Mouse (Mus musculus) c-Kit-positive CD71-positive TER-119-positive erythroid progenitor cells, embryonic 14.5 days (primary cell): Measurements from ENCODE around the gene Med20.
"Not testable (repeated sequence)": the region's sequence is repeated elsewhere in the genome, so short reads cannot be mapped to it uniquely, and the experiment has no call there.

ENCODE experiments used
- DNase-seq: peaks from one replicate; pipeline ENCODE4 v3.0.0-alpha.2; 2013; ENCODE audit warnings: low spot score

Med20 gene

DNA sequence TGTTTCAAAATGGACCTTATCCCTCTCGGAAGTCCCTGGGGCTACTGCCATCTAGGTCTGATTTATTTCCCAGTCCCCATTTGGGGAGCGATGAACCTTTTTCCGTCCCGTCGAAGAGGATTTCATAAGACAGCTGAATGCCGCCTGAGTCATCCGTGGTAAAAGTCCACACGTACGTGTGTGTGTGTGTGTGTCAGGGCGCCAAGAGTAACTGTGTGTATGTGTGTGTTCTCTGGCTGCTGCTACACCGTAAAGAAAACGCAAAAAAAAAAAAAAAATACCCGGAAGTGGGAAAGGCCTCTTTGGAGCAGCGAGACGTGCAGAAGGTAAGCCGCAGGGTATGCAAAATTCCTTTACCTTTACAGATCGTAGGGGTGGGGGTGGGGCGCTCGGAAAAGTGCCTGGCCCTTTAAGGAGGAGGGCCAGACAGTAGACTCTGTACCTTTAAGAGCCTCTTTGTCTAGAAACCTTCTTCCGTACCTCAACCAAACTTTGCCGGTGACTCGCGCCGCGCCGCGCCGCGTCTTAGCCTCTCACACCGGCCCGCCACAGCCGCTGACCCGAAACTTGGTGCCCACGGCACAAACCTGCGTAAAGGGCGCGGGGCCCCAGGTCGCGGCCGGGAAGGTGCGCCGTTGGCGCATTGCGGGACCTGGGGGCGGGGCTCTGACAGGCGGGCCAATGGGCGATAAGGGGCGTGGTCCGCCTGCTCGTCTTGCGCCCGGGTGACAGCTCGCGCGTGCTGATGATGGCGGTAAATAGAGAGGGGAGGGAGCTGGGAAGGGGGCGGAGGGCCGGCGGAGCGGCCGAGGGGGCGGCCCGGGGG, 17.7 kb downstream of the Med20 start:
- peak; percentile 91 for DNase-seq

DNA sequence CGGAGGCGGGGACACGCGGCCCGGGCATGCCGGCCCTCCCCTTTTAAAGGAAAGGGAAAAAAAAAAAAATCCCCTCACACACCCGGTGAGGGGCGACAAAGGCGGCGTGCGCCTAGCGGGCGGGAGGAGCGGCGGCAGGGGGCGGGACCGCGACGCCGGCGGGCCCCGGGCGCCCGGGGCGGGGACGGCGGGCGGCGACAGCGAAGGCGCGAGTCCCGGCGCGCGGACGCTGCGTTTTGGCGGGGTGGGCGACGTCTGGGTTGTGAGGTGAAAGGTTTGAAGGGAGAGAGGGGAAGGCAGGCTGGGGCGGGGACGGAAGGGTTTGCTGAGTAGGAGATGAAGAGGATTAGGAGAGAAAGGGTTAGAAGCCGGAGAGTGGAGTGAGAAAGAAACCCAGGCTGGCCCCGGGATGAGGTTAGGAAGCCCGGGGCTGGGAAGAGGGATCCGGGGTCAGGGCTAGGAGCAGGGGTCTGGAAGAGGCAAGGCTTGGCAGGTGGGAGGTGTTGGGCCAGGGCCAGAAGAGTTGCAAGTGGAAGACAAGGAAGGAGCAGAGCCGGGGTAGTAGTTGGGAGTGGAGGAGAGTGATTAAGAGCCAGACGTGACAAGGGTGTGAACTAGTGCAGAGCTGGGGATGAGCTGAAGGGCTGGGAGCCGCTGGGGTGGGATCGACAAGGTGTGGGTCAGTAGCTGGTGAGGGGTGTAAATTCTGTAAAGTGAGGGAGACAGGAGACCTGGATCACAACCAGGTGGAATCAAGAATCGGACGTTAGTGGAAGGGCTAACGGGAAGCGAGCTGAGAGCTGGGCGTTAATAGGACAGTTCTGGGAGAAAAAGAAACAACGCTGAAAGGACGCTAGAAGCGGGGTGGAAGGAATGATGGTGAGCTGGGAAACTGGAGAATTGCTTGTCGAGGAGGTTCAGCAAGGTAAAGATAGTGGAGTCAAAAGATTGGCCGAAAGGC, 18.6 kb downstream of the Med20 start:
- no peak for DNase-seq

GRCm38 (mm10) chr17:47630678-47631065, 19.3 kb downstream of the Med20 start, which contains the start of gene Usp49:
Gene Usp49 (plus strand): TSS chr17:47630690.
- DNase-seq, result no peak

DNA sequence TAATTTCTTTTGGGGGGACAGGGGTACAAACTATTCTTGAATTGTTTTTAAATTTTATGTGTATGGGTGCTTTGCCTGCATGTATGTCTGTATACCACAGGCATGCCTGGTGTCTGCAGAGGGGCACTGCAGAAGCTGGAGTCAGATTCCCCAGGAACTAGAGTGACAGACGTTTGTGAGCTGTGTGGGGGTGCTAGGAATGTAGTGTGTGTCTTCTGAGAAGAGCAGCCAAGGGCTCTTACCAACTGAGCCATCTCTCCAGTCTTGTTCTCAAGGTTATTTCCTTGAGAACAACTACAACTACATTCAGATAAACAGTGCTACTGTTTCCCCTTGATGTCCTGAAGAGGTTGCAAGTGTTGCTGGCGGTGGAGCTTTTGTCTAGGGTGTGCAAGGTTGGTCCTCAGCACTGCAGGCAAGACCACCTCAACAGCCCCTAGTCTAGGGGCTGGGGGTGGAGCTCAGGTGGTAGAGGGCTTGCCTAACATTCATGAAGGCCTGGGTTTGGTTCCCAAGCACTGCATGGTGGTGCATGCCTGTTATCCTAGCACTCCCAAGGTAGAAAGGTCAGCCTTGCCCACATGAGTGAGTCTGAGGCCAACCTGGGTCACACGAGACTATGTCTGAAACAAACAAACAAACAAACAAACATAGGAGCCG, 20.9 kb downstream of the Med20 start:
- DNase-seq, result no peak

DNA sequence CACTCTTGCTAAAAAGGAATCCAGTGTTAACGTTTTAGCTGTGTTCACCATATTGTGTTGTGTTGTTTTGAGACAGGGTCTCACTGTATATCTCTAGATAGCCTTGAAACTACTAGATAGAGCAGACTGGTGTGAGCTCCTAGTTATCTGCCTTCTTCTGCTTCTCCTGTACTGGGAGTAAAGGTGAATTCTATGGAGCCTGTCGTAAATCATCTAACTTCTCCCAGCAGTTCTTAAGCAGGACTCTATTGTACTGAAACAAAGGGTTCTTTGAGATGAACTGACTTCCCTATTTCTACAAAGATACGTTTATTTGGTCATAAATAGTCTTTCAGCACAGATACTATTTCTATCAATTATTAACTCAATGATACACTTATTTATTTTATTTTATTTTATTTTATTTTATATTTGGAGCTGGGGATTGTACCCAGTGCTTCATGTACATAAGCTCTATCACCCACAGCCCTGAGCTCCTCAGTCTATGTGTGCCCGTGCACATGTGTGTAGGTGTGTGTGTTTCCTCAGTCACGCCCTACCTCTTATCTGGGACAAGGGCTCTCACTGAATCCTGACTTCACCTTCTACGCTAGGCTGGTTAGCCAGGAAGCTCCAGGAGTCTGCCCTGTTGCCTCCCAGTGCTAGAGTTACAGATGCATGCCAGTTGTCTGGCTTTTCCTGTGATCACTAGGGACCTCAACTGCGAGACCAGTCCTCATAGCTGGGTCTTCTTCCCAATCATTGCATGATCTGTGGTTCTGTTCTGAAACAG, 22.8 kb downstream of the Med20 start:
- no peak for DNase-seq

DNA sequence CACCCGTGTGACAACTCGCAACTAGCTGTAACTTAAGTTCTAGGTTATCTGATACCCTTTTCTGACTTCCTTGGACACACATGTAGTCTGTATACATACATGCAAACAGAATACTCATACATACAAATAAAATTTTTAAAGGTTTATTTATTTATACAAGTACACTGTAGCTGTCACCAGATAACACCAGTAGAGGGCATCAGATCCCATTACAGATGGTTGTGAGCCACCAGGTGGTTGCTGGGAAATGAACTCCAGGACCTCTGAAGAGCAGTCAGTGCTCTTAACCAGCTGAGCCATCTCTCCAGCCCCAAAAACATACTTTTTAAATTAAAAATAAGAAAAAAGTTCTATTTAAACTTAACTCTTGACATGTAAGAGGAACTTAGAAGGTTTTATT, 31.6 kb downstream of the Med20 start:
- no peak for DNase-seq

DNA sequence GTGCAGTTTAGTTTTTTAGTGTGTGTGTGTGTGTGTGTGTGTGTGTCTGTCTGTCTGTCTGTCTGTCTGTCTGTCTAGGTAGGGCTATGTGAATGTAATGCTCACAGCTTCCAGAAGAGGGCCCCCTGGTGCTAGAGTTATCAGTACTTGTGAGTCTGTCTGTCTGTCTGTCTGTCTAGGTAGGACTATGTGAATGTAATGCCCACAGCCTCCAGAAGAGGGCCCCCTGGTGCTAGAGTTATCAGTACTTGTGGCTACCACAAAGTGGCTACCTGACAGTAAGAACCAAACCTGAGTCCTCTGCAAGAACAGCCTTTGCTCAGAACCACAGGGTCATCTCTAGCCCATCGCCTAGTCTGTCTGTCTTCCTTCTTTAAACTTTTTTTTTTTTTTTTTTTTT, 35.3 kb downstream of the Med20 start:
- DNase-seq, result peak; percentile 82

- no peak for DNase-seq
These were observed 37.6 kb downstream of the Med20 start for GRCm38 (mm10) chr17:47648966-47649365.

- DNase-seq, result no peak
These were observed 40.6 kb downstream of the Med20 start for GRCm38 (mm10) chr17:47651953-47652352.

DNA sequence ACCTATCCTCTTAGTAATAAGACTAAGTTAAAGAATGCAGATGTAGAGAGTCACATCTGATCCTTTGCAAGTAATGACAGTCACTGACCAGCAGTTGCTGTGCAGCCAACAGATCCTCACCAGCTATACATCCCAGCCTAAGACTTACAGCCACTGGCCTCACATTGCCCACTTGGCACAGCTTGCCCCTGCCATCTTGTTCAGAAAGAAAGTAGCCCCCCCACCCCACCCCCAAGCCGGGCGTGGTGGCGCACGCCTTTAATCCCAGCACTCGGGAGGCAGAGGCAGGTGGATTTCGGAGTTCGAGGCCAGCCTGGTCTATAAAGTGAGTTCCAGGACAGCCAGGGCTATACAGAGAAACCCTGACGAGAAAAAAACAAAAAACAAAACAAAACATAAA, 43.0 kb downstream of the Med20 start:
- not testable (repeated sequence) for DNase-seq

GRCm38 (mm10) chr17:47655697-47656096, 44.3 kb downstream of the Med20 start:
- DNase-seq, result no peak

GRCm38 (mm10) chr17:47657901-47658300, 46.5 kb downstream of the Med20 start:
- no peak for DNase-seq

DNA sequence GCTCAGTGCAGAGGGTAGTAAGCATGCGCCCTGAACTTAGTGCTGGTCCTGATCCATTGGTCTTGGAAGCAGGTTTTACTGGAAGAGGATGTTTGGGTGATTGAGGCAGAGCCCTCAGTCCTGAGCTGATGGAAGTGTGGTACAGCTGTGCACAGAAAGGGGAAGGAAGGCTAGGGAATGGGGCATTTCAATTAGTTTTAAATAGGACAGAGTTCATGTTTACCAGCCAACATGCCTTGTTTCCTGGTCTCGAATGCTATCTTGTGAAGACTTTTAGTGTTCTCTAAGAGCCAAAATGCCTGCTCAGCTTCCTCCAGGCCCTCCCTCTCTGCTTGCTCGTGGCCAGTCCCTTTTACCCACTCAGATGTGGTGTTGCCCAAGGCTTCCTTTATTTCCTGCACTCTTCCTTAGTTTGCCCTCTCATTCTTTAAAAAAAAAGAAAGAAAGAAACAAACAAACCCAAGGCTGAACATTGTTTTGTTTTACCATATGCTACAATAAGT, 47.4 kb downstream of the Med20 start:
- DNase-seq, result no peak

DNA sequence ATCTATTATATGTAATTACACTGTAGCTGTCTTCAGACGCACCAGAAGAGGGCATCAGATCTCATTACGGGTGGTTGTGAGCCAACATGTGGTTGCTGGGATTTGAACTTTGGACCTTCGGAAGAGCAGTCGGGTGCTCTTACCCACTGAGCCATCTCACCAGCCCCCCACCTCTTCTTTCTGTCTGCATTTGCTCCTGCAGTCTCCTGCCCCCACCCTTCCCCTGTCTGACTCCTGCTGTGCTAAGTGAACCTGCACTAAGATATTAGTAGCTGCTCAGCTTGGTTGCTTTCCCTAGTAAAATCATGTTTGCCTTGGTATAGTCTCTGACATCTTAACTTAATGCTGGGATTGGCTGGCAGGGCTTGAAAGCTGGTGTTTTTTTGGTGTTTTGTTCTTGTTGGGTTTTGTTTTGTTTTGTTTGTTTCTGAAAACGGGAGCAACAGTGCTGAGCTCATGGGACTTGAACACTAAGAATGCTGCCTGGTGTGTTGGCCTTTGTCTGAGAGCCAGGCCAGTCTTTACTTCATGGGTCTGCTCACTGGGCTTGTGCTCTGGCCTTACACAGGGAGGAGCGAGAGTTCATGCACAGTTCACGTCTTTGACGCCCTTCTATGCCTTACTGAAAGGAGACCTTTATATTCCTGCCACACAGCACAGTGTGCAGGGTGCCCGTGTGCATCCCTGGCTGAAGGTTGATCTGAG, 51.8 kb downstream of the Med20 start:
- no peak for DNase-seq

DNA sequence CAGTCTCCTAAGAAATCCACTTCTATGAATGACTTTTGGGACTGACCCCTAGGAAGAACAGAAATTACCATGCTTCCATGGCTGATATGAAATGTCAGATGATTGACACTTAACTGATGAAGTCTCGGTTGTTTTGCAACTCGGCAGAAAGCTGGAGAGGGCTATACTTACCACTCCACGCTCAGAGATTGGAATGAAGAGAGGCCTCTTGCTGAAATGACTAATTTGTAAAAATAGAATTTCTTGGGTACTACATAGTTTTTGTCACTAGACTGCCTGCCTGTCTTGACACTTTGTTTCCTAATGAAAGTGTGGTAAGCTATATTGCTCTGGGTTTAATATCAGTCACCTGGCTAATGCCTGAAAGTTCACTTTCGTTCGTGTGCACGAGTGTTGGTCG, 53.1 kb downstream of the Med20 start:
- no peak for DNase-seq

DNA sequence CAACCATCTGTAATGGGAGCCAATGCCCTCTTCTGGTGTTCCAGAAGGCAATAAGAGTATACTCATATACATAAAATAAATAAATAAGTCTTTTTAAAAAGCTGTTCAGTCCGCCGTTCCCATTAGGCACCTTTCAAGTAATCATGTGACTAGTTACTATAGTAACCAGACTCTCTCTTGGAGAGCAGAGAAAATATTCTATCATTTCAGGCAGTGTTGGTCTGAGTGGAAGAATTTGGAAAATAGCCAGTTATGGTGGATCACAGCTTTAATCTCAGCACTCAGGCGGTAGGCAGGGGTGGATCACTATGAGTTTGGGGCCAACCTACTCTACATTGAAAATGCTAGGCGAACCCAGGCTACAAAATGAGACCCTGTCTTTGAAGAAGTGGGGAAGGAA, 57.8 kb downstream of the Med20 start:
- DNase-seq, result no peak

DNA sequence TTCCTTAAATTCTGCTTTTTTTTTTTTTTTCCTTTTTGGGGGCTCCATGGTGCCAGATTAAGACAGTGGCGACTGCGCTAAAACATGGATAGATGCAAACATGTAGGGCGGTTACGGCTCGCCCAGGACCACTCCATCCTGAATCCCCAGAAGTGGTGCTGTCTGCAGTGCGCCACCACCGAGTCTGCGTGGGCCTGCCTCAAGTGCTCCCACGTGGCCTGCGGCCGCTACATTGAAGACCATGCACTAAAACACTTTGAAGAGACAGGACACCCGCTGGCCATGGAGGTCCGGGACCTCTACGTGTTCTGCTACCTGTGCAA, 60.6 kb downstream of the Med20 start:
- no peak for DNase-seq

GRCm38 (mm10) chr17:47672311-47673111, 61.1 kb downstream of the Med20 start:
- no peak for DNase-seq
